Mouse (Mus musculus): ENCODE data around the gene Slc10a6. TPM values are rescaled to one million over a fixed set of nuclear protein-coding genes. Genes with fewer than 3 reads are reported as not detected.

The Slc10a6 gene
- polyA plus RNA-seq, 1 experiment from 2014 or later, result 13.8 TPM

- Histone ChIP-seq H3K9me3 (ENCODE audit: low read length) (no peaks in the 10 kb centered on the region), H3K4me1 (ENCODE audit: insufficient read depth, low read depth, low read length) (no peaks in the 10 kb centered on the region), H3K4me2 (replicated peaks; ENCODE audit: low read depth, low read length) (no peak overlapping the region), H3K36me3 (ENCODE audit: insufficient read depth, low read length) (no peaks in the 10 kb centered on the region), H3K4me3 (ENCODE audit: low read depth, low read length) (no peak overlapping the region), H3K27ac (ENCODE audit: low read length) (no peak overlapping the region), H3K27me3 (replicated peaks; ENCODE audit: insufficient read depth, low read length) (no peaks in the 10 kb centered on the region), H3K9ac (replicated peaks; ENCODE audit: low read depth) (no peak overlapping the region)
- 57% methylated on average over 9 of the region's 9 CpGs for WGBS
- DNase-seq (ENCODE audit: low spot score), result no peak
- no peak for ATAC-seq
- no peak for TF ChIP-seq CTCF (IDR thresholded peaks at IDR 0.05)
Measured at GRCm38 (mm10) chr5:103598264-103598663, 30.9 kb downstream of the Slc10a6 start.

DNA sequence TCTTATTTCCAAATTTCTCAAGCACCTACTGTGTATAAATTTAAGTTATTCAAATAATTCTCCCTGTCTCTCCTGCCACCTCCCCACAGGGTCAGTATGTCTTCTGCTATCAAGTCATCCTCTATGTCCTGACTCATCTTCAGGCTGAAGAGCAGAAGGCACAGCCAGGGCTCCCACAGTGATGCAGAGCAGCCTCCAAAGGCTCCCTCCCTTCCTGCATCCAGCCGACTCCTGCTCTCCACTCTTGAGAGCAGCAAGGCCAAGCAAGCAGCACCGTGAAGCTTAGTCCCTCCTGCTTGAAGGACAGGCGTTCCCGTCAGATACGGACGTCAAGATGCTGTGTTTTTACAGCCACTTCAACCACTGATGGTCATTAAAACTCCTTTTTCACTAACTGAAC, 31.6 kb downstream of the Slc10a6 start:
- H3K9me3 ChIP-seq (ENCODE audit: low read length), result no peaks in the 10 kb centered on the region
- TF ChIP-seq EP300 (IDR thresholded peaks at IDR 0.05) (no peak), CTCF (IDR thresholded peaks at IDR 0.05) (no peak)
- no peak for DNase-seq (ENCODE audit: low spot score)
- H3K27me3 ChIP-seq (replicated peaks; ENCODE audit: insufficient read depth, low read length), result no peaks in the 10 kb centered on the region
- H3K4me3 ChIP-seq (ENCODE audit: low read depth, low read length), result no peak overlapping the region
- 52% methylated on average over 6 of the region's 6 CpGs for WGBS
- no peaks in the 10 kb centered on the region for H3K36me3 ChIP-seq (ENCODE audit: insufficient read depth, low read length)
- no peak overlapping the region for H3K27ac ChIP-seq (ENCODE audit: low read length)
- no peak overlapping the region for H3K4me2 ChIP-seq (replicated peaks; ENCODE audit: low read depth, low read length)
- no peaks in the 10 kb centered on the region for H3K4me1 ChIP-seq (ENCODE audit: insufficient read depth, low read depth, low read length)
- ATAC-seq, result no peak
- no peak overlapping the region for H3K9ac ChIP-seq (replicated peaks; ENCODE audit: low read depth)

GRCm38 (mm10) chr5:103596467-103597146, 32.6 kb downstream of the Slc10a6 start:
- H3K9ac ChIP-seq (replicated peaks; ENCODE audit: low read depth), result no peak overlapping the region
- DNase-seq (ENCODE audit: low spot score) (no peak), ATAC-seq (no peak)
- no peaks in the 10 kb centered on the region for H3K9me3 ChIP-seq (ENCODE audit: low read length)
- TF ChIP-seq CTCF (IDR thresholded peaks at IDR 0.05), result no peak
- no peak for TF ChIP-seq EP300 (IDR thresholded peaks at IDR 0.05)
- H3K4me1 ChIP-seq (ENCODE audit: insufficient read depth, low read depth, low read length), result no peaks in the 10 kb centered on the region
- WGBS, result 76% methylated on average over 14 of the region's 14 CpGs
- no peak overlapping the region for H3K27ac ChIP-seq (ENCODE audit: low read length)
- no peak overlapping the region for H3K4me2 ChIP-seq (replicated peaks; ENCODE audit: low read depth, low read length)
- H3K27me3 ChIP-seq (replicated peaks; ENCODE audit: insufficient read depth, low read length), result no peaks in the 10 kb centered on the region
- H3K36me3 ChIP-seq (ENCODE audit: insufficient read depth, low read length), result no peaks in the 10 kb centered on the region
- H3K4me3 ChIP-seq (ENCODE audit: low read depth, low read length), result no peak overlapping the region

DNA sequence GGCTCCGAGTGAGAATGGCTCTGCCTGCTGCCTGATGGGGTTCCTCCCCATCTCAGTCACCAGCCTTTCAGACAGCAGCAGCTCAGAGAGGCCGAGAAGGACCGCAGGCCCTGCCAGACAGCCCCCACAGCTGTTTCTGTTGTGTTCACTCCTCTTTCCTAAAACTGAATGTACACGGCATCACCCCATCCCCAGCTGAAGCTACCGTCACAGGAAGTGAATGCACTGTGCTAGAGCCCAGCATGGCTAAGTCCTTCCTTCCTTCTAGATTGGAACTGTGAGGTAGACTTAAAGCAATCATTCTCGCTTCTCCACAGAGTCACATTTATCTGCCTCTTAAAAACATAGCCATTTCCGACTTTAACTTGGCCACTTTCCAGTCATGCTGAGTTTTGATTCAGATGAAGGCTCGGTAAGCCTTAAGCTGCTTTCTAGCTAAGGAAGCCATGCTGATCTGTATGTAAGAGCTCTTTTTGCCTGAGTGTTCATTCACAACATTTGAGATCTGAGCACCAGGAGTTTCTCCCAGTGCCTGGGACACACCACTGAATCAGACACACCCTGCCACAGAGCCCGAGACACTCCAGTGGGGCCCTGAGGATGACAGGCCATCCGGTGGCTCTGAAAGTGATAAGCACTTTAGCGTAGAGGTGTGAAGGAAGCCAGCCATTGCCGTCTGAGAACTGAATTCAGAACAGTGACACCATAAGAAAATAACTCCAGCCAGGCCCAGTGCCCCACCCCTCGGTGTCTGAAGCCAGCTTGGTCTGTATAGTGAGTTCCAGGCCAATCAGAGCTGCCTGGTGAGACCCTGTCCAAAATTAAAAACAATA, 33.6 kb downstream of the Slc10a6 start:
- DNase-seq (ENCODE audit: low spot score) (peak; percentile 55), ATAC-seq (peak; percentile 59)
- 38% methylated on average over 13 of the region's 13 CpGs for WGBS

DNA sequence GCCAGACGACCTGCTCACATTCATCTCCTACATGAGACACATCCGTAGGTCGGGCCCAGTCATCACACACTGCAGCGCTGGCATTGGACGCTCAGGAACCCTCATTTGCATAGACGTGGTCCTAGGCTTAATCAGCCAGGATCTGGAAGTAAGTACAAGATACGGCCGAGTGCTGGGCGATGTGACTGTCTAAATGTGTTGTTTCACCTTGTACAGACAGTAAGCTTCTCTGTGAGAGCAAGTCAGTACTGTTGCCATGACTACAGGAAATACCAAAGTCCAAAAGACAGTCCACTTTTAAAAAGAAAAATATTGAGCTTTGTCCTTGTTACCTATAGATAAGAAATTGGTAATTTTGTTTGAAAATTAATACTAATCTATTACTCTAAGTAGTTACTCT, 35.6 kb downstream of the Slc10a6 start:
- Histone ChIP-seq H3K9me3 (ENCODE audit: low read length) (no peaks in the 10 kb centered on the region), H3K4me2 (replicated peaks; ENCODE audit: low read depth, low read length) (no peak overlapping the region), H3K4me3 (ENCODE audit: low read depth, low read length) (no peak overlapping the region), H3K27ac (ENCODE audit: low read length) (no peak overlapping the region), H3K27me3 (replicated peaks; ENCODE audit: insufficient read depth, low read length) (no peaks in the 10 kb centered on the region), H3K36me3 (ENCODE audit: insufficient read depth, low read length) (no peaks in the 10 kb centered on the region), H3K4me1 (ENCODE audit: insufficient read depth, low read depth, low read length) (no peaks in the 10 kb centered on the region), H3K9ac (replicated peaks; ENCODE audit: low read depth) (no peak overlapping the region)
- ATAC-seq (no peak), DNase-seq (ENCODE audit: low spot score) (no peak)
- WGBS, result 78% methylated on average over 9 of the region's 9 CpGs
- TF ChIP-seq EP300 (IDR thresholded peaks at IDR 0.05) (no peak), CTCF (IDR thresholded peaks at IDR 0.05) (no peak)

More for the DNA sequence above, 33.6 kb downstream of the Slc10a6 start:
- Histone ChIP-seq H3K4me2 (replicated peaks; ENCODE audit: low read depth, low read length) (no peak overlapping the region), H3K4me1 (ENCODE audit: insufficient read depth, low read depth, low read length) (no peaks in the 10 kb centered on the region), H3K27ac (ENCODE audit: low read length) (peak overlapping the region; percentile 59), H3K4me3 (ENCODE audit: low read depth, low read length) (no peak overlapping the region), H3K36me3 (ENCODE audit: insufficient read depth, low read length) (no peaks in the 10 kb centered on the region), H3K27me3 (replicated peaks; ENCODE audit: insufficient read depth, low read length) (no peaks in the 10 kb centered on the region), H3K9me3 (ENCODE audit: low read length) (no peaks in the 10 kb centered on the region), H3K9ac (replicated peaks; ENCODE audit: low read depth) (no peak overlapping the region)
- TF ChIP-seq CTCF (IDR thresholded peaks at IDR 0.05) (no peak), EP300 (IDR thresholded peaks at IDR 0.05) (no peak)

DNA sequence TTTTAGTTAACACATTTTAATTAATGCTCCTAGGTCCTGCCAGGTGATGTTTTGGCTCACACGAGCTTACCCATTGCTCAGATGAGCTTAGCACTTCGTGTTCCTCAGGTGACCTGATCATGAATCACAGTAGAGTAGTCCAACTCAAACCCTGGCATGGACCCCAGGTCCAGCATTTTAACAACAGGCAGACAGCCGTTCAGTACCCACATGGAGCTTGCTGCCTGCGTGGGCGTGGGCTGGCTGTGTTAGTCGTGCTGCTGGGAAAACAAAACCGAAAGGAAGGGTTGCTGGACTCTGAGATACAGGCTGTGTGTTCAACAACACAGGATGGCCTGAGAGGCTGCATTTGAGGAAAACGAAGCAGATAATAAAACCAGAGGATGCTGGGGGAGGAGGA, 36.5 kb downstream of the Slc10a6 start:
- Histone ChIP-seq H3K4me3 (ENCODE audit: low read depth, low read length) (no peak overlapping the region), H3K4me2 (replicated peaks; ENCODE audit: low read depth, low read length) (no peak overlapping the region), H3K36me3 (ENCODE audit: insufficient read depth, low read length) (no peaks in the 10 kb centered on the region), H3K9ac (replicated peaks; ENCODE audit: low read depth) (no peak overlapping the region), H3K9me3 (ENCODE audit: low read length) (no peaks in the 10 kb centered on the region), H3K27me3 (replicated peaks; ENCODE audit: insufficient read depth, low read length) (no peaks in the 10 kb centered on the region), H3K27ac (ENCODE audit: low read length) (no peak overlapping the region), H3K4me1 (ENCODE audit: insufficient read depth, low read depth, low read length) (no peaks in the 10 kb centered on the region)
- ATAC-seq, result no peak
- TF ChIP-seq CTCF (IDR thresholded peaks at IDR 0.05), result no peak
- no peak for TF ChIP-seq EP300 (IDR thresholded peaks at IDR 0.05)
- no peak for DNase-seq (ENCODE audit: low spot score)
- 71% methylated on average over 8 of the region's 8 CpGs for WGBS
